Mouse (Mus musculus): ENCODE data around the gene Slc4a5. TPM values are rescaled to one million over a fixed set of nuclear protein-coding genes. Genes with fewer than 3 reads are reported as not detected.

Gene Slc4a5
- polyA plus RNA-seq, 1 experiment from 2014 or later: 0.16 TPM

GRCm38 (mm10) chr6:83233306-83233705 is 13.7 kb downstream of the Slc4a5 start:
- no peaks in the 10 kb centered on the region for H3K36me3 ChIP-seq (ENCODE audit: control insufficient read depth, insufficient read depth, low read length)
- WGBS: 86% methylated on average over 4 of the region's 4 CpGs
- no peak overlapping the region for H3K4me2 ChIP-seq (ENCODE audit: low read length)
- no peak overlapping the region for H3K9ac ChIP-seq (ENCODE audit: low read length)
- H3K9me3 ChIP-seq (ENCODE audit: control insufficient read depth, low read length): no peaks in the 10 kb centered on the region
- H3K27me3 ChIP-seq (ENCODE audit: control insufficient read depth, insufficient read depth, low read length): no peaks in the 10 kb centered on the region; the same call in 1 of the 2 replicates
- no peak overlapping the region for H3K4me3 ChIP-seq (ENCODE audit: control insufficient read depth in 1 of 2, insufficient read depth in 1 of 2, low read depth in 1 of 2, low read length in 2 of 2)
- H3K4me1 ChIP-seq (ENCODE audit: control insufficient read depth in 2 of 2, insufficient read depth in 2 of 2, low read length in 2 of 2): peaks cover 15 to 17% of the 10 kb centered on the region in 2 experiments
- ATAC-seq (ENCODE audit: insufficient number of reproducible peaks, insufficient read depth, low FRiP score, low read depth): no peak
- 0 out of 4 replicates have a peak overlapping the region, but pooled peaks of 1 of the 2 experiments have one; percentile 36 for H3K27ac ChIP-seq (replicated peaks in 1 of 2; ENCODE audit: control insufficient read depth in 1 of 2, insufficient read depth in 1 of 2, low read depth in 2 of 2, low read length in 2 of 2)

GRCm38 (mm10) chr6:83234280-83234741 is 14.7 kb downstream of the Slc4a5 start:
- H3K4me1 ChIP-seq (ENCODE audit: control insufficient read depth in 2 of 2, insufficient read depth in 2 of 2, low read length in 2 of 2): peaks cover 15 to 17% of the 10 kb centered on the region in 2 experiments
- H3K9ac ChIP-seq (ENCODE audit: low read length): peak overlapping the region; percentile 56
- no peaks in the 10 kb centered on the region for H3K36me3 ChIP-seq (ENCODE audit: control insufficient read depth, insufficient read depth, low read length)
- H3K4me2 ChIP-seq (ENCODE audit: low read length): peak overlapping the region; percentile 55
- H3K27ac ChIP-seq (replicated peaks in 1 of 2; ENCODE audit: control insufficient read depth in 1 of 2, insufficient read depth in 1 of 2, low read depth in 2 of 2, low read length in 2 of 2): 0 out of 4 replicates have a peak overlapping the region, but pooled peaks of 1 of the 2 experiments have one; percentile 24
- 0 out of 2 replicates have a peak, but pooled peaks have one; percentile 35 for ATAC-seq (ENCODE audit: insufficient number of reproducible peaks, insufficient read depth, low FRiP score, low read depth)
- no peak overlapping the region for H3K4me3 ChIP-seq (ENCODE audit: control insufficient read depth in 1 of 2, insufficient read depth in 1 of 2, low read depth in 1 of 2, low read length in 2 of 2)
- WGBS: 12% methylated on average over 14 of the region's 14 CpGs
- H3K9me3 ChIP-seq (ENCODE audit: control insufficient read depth, low read length): no peaks in the 10 kb centered on the region
- H3K27me3 ChIP-seq (ENCODE audit: control insufficient read depth, insufficient read depth, low read length): no peaks in the 10 kb centered on the region; the same call in 1 of the 2 replicates

- peak overlapping the region; percentile 44 for H3K4me2 ChIP-seq (ENCODE audit: low read length)
- H3K27me3 ChIP-seq (ENCODE audit: control insufficient read depth, insufficient read depth, low read length): no peaks in the 10 kb centered on the region; the same call in 1 of the 2 replicates
- no peaks in the 10 kb centered on the region for H3K9me3 ChIP-seq (ENCODE audit: control insufficient read depth, low read length)
- 8% methylated on average over 8 of the region's 9 CpGs for WGBS
- H3K27ac ChIP-seq (replicated peaks in 1 of 2; ENCODE audit: control insufficient read depth in 1 of 2, insufficient read depth in 1 of 2, low read depth in 2 of 2, low read length in 2 of 2): no peak overlapping the region
- peak overlapping the region in 1 of 2 experiments; percentile 11; a peak in 1 of 4 replicates for H3K4me3 ChIP-seq (ENCODE audit: control insufficient read depth in 1 of 2, insufficient read depth in 1 of 2, low read depth in 1 of 2, low read length in 2 of 2)
- H3K4me1 ChIP-seq (ENCODE audit: control insufficient read depth in 2 of 2, insufficient read depth in 2 of 2, low read length in 2 of 2): peaks cover 19 to 24% of the 10 kb centered on the region in 2 experiments
- no peaks in the 10 kb centered on the region for H3K36me3 ChIP-seq (ENCODE audit: control insufficient read depth, insufficient read depth, low read length)
- peak; percentile 37; the same call in 1 of the 2 replicates for ATAC-seq (ENCODE audit: insufficient number of reproducible peaks, insufficient read depth, low FRiP score, low read depth)
- no peak overlapping the region for H3K9ac ChIP-seq (ENCODE audit: low read length)
These were observed 17.5 kb downstream of the Slc4a5 start for GRCm38 (mm10) chr6:83237123-83237522.

DNA sequence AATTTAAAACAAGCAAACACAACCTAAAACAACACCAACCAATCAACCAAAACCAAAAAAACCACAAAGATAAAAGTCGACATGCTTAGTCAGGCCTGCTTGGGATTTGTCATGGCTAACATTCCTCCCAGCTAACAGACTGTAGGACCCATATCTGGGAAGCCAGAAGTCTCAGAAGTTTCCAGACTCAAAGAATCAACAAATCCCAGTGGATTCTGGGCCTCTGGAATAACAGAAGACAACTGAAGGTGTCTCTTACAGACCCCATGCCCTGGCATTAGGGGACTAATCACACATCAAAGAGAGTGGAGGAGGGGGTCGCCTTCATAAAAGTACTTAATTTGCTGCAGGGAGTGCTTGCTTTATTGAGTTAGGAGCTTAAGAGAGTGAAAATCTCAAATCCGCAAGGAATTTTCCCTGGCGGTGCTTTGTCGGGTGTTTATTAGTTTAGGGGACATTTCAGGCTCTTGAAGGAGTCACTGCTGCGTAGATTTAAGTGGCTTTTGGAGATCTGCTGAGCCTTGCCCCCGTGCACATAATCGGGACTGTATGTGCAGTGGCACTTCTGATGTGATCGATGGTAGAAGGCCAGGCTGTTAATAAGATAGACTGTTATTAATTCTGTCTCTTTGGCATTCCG is 24.9 kb downstream of the Slc4a5 start:
- H3K9me3 ChIP-seq (ENCODE audit: control insufficient read depth, low read length): no peaks in the 10 kb centered on the region
- no peak overlapping the region for H3K4me3 ChIP-seq (ENCODE audit: control insufficient read depth in 1 of 2, insufficient read depth in 1 of 2, low read depth in 1 of 2, low read length in 2 of 2)
- no peaks in the 10 kb centered on the region for H3K36me3 ChIP-seq (ENCODE audit: control insufficient read depth, insufficient read depth, low read length)
- WGBS: 52% methylated on average over 10 of the region's 10 CpGs
- no peak overlapping the region for H3K4me2 ChIP-seq (ENCODE audit: low read length)
- H3K9ac ChIP-seq (ENCODE audit: low read length): no peak overlapping the region
- no peaks in the 10 kb centered on the region for H3K27me3 ChIP-seq (ENCODE audit: control insufficient read depth, insufficient read depth, low read length)
- ATAC-seq (ENCODE audit: insufficient number of reproducible peaks, insufficient read depth, low FRiP score, low read depth): no peak
- H3K27ac ChIP-seq (replicated peaks in 1 of 2; ENCODE audit: control insufficient read depth in 1 of 2, insufficient read depth in 1 of 2, low read depth in 2 of 2, low read length in 2 of 2): 0 out of 4 replicates have a peak overlapping the region, but pooled peaks of 1 of the 2 experiments have one; percentile 13
- peaks cover 14 to 19% of the 10 kb centered on the region in 2 experiments for H3K4me1 ChIP-seq (ENCODE audit: control insufficient read depth in 2 of 2, insufficient read depth in 2 of 2, low read length in 2 of 2)

DNA sequence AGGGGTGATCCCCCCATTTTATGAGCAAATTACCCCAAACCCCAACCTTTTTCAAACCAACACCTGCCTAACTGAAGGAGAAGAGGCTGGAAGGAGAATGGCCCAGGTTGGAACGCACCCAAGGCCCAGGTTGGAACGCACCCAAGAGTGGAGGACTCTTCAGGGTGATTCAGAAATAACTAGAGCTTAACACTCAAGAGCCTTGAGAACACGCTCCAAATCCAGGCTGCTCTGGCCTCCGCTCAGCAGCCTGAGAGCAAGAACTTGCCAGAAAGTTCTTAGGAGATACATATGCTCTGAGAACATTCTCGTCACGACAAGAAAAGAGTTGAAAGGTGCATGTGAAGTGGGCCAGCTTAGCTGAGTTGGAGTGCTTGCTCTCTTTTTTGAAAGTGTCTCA is 25.5 kb downstream of the Slc4a5 start:
- H3K27ac ChIP-seq (replicated peaks in 1 of 2; ENCODE audit: control insufficient read depth in 1 of 2, insufficient read depth in 1 of 2, low read depth in 2 of 2, low read length in 2 of 2): peak overlapping the region; percentile 20 to 42; a peak in 1 of 4 replicates
- H3K9ac ChIP-seq (ENCODE audit: low read length): no peak overlapping the region
- no peak overlapping the region for H3K4me2 ChIP-seq (ENCODE audit: low read length)
- WGBS: 32% methylated on average over 6 of the region's 6 CpGs
- H3K4me1 ChIP-seq (ENCODE audit: control insufficient read depth in 2 of 2, insufficient read depth in 2 of 2, low read length in 2 of 2): peaks cover 12 to 18% of the 10 kb centered on the region in 2 experiments
- no peaks in the 10 kb centered on the region for H3K36me3 ChIP-seq (ENCODE audit: control insufficient read depth, insufficient read depth, low read length)
- H3K9me3 ChIP-seq (ENCODE audit: control insufficient read depth, low read length): no peaks in the 10 kb centered on the region
- H3K27me3 ChIP-seq (ENCODE audit: control insufficient read depth, insufficient read depth, low read length): no peaks in the 10 kb centered on the region
- no peak for ATAC-seq (ENCODE audit: insufficient number of reproducible peaks, insufficient read depth, low FRiP score, low read depth)
- no peak overlapping the region for H3K4me3 ChIP-seq (ENCODE audit: control insufficient read depth in 1 of 2, insufficient read depth in 1 of 2, low read depth in 1 of 2, low read length in 2 of 2)

DNA sequence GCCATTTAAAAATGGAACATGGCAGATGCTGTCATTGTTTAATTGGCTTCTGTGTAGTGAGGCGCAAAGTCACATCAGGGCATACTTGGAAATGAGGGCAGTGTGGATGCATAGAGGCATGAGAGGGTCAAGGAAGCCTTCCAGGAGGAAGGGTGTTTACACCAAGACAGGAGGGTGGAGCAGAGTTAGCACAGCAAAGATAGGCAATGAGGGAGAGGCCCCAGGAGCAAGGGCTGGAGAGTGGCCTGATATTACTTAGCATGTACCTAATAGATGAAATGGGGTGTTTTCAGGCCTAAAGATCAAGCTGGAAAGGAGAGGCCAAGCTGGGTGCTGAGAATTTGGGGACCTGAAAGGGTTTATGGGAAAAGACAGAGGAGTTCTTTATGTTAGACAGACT is 26.4 kb downstream of the Slc4a5 start:
- Histone ChIP-seq H3K4me1 (ENCODE audit: control insufficient read depth in 2 of 2, insufficient read depth in 2 of 2, low read length in 2 of 2) (peaks cover 13 to 16% of the 10 kb centered on the region in 2 experiments), H3K27ac (replicated peaks in 1 of 2; ENCODE audit: control insufficient read depth in 1 of 2, insufficient read depth in 1 of 2, low read depth in 2 of 2, low read length in 2 of 2) (no peak overlapping the region), H3K9me3 (ENCODE audit: control insufficient read depth, low read length) (no peaks in the 10 kb centered on the region), H3K4me2 (ENCODE audit: low read length) (no peak overlapping the region), H3K27me3 (ENCODE audit: control insufficient read depth, insufficient read depth, low read length) (no peaks in the 10 kb centered on the region), H3K36me3 (ENCODE audit: control insufficient read depth, insufficient read depth, low read length) (no peaks in the 10 kb centered on the region), H3K9ac (ENCODE audit: low read length) (no peak overlapping the region), H3K4me3 (ENCODE audit: control insufficient read depth in 1 of 2, insufficient read depth in 1 of 2, low read depth in 1 of 2, low read length in 2 of 2) (no peak overlapping the region)
- 100% methylated on average over 1 of the region's 1 CpGs for WGBS
- no peak for ATAC-seq (ENCODE audit: insufficient number of reproducible peaks, insufficient read depth, low FRiP score, low read depth)

- no peak overlapping the region for H3K4me2 ChIP-seq (ENCODE audit: low read length)
- 93% methylated on average over 4 of the region's 4 CpGs for WGBS
These were observed 27.1 kb downstream of the Slc4a5 start for GRCm38 (mm10) chr6:83246750-83247149.

More at GRCm38 (mm10) chr6:83246750-83247149, 27.1 kb downstream of the Slc4a5 start:
- no peak overlapping the region for H3K27ac ChIP-seq (replicated peaks in 1 of 2; ENCODE audit: control insufficient read depth in 1 of 2, insufficient read depth in 1 of 2, low read depth in 2 of 2, low read length in 2 of 2)
- H3K9me3 ChIP-seq (ENCODE audit: control insufficient read depth, low read length): no peaks in the 10 kb centered on the region
- H3K27me3 ChIP-seq (ENCODE audit: control insufficient read depth, insufficient read depth, low read length): no peaks in the 10 kb centered on the region
- H3K9ac ChIP-seq (ENCODE audit: low read length): no peak overlapping the region
- H3K4me1 ChIP-seq (ENCODE audit: control insufficient read depth in 2 of 2, insufficient read depth in 2 of 2, low read length in 2 of 2): peaks cover 13 to 16% of the 10 kb centered on the region in 2 experiments
- no peak overlapping the region for H3K4me3 ChIP-seq (ENCODE audit: control insufficient read depth in 1 of 2, insufficient read depth in 1 of 2, low read depth in 1 of 2, low read length in 2 of 2)
- H3K36me3 ChIP-seq (ENCODE audit: control insufficient read depth, insufficient read depth, low read length): no peaks in the 10 kb centered on the region
- ATAC-seq (ENCODE audit: insufficient number of reproducible peaks, insufficient read depth, low FRiP score, low read depth): no peak
